Mouse (Mus musculus) intestine, embryonic 15.5 days (tissue): ENCODE measurements around the gene Cfap126. TPM values are rescaled to one million over a fixed set of nuclear protein-coding genes. Genes with fewer than 3 reads are reported as not detected.

Experiments
- ATAC-seq: fragments of 200-750 bp; cut with Nextera tagmentation; 2 replicates; pipeline ENCODE4 v1.8.0; 2017; ENCODE audit warnings: moderate TSS enrichment, moderate library complexity
- H3K27ac ChIP-seq: fragments of 300-500 bp; sonication (generic); 2 replicates; pipeline ENCODE4 v1.5.1; 2015; ENCODE audit warnings: mild to moderate bottlenecking, inconsistent platforms
- H3K27me3 ChIP-seq: fragments of 300-500 bp; sonication (generic); replicated peaks from 2 replicates; pipeline ENCODE4 v1.6.1; 2015; ENCODE audit warnings: inconsistent platforms
- H3K36me3 ChIP-seq: fragments of 300-500 bp; sonication (generic); 2 replicates; pipeline ENCODE4 v1.6.1; 2015; ENCODE audit warnings: inconsistent platforms
- H3K4me1 ChIP-seq: fragments of 300-500 bp; sonication (generic); replicated peaks from 2 replicates; pipeline ENCODE4 v1.6.1; 2015; ENCODE audit warnings: inconsistent platforms
- H3K4me2 ChIP-seq: fragments of 300-500 bp; sonication (generic); replicated peaks from 2 replicates; pipeline ENCODE4 v1.6.1; 2015; ENCODE audit warnings: mild to moderate bottlenecking, inconsistent platforms
- H3K4me3 ChIP-seq: fragments of 300-500 bp; sonication (generic); replicated peaks from 2 replicates; pipeline ENCODE4 v1.5.1; 2015; ENCODE audit warnings: inconsistent platforms
- H3K9ac ChIP-seq: fragments of 300-500 bp; sonication (generic); 2 replicates; pipeline ENCODE4 v1.6.1; 2015; ENCODE audit warnings: inconsistent platforms
- H3K9me3 ChIP-seq: fragments of 300-500 bp; sonication (generic); 2 replicates; pipeline ENCODE4 v1.6.1; 2016; ENCODE audit warnings: inconsistent platforms
- WGBS: fragments of 180-500 bp; shearing (Covaris S2); methylation state at CpG from one replicate; pipeline ENCODE4 v1.1.7; 2015; 5-methylcytosine and 5-hydroxymethylcytosine counted together
- polyA plus RNA-seq: library from polyadenylated mRNA; unstranded; fragments of >200 nt; fragmentation: Nextera tagmentation; extraction: Ambion mirVana; gene quantifications from 2 replicates; pipeline ENCODE4 v1.2.1, GENCODE M21; 2015

Cfap126 gene
- polyA plus RNA-seq, 1 experiment from 2014 or later = 1.8 TPM

DNA sequence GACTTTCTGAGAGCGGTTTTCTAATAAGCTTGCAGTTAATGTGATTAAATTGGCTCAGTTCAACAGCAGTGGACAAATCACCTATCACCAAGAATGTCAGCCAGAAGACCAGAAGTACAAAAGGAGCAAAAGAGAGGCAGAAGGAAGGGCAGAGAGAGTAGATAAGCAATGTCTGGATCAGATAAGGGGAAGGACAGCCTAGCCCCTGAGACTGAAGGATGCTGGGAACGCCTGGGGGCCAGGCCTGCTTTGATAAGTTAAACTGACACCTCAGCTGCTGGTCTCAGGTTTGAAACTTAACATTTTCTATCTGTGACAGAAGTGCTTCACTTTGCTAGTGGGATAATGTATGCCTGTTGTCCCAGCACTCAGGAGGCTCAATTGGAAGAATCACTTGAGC is 16.1 kb upstream of the Cfap126 start:
- no peak overlapping the region for H3K27ac ChIP-seq
- peaks cover 6% of the 10 kb centered on the region; the same call in 1 of the 2 replicates for H3K4me1 ChIP-seq
- H3K36me3 ChIP-seq = no peaks in the 10 kb centered on the region
- WGBS = 43% methylated on average over 2 of the region's 2 CpGs
- no peak overlapping the region for H3K9ac ChIP-seq
- H3K9me3 ChIP-seq = no peaks in the 10 kb centered on the region
- no peak overlapping the region for H3K4me2 ChIP-seq
- no peaks in the 10 kb centered on the region for H3K27me3 ChIP-seq
- no peak overlapping the region for H3K4me3 ChIP-seq
- no peak for ATAC-seq

GRCm38 (mm10) chr1:171101033-171101432 is 12.7 kb upstream of the Cfap126 start:
- no peak overlapping the region for H3K9ac ChIP-seq
- WGBS = 45% methylated on average over 2 of the region's 2 CpGs
- no peak overlapping the region for H3K4me3 ChIP-seq
- peaks cover 6% of the 10 kb centered on the region; the same call in 1 of the 2 replicates for H3K4me1 ChIP-seq
- ATAC-seq = no peak
- H3K4me2 ChIP-seq = no peak overlapping the region
- no peaks in the 10 kb centered on the region for H3K9me3 ChIP-seq
- no peak overlapping the region for H3K27ac ChIP-seq
- H3K36me3 ChIP-seq = no peaks in the 10 kb centered on the region
- H3K27me3 ChIP-seq = no peaks in the 10 kb centered on the region

DNA sequence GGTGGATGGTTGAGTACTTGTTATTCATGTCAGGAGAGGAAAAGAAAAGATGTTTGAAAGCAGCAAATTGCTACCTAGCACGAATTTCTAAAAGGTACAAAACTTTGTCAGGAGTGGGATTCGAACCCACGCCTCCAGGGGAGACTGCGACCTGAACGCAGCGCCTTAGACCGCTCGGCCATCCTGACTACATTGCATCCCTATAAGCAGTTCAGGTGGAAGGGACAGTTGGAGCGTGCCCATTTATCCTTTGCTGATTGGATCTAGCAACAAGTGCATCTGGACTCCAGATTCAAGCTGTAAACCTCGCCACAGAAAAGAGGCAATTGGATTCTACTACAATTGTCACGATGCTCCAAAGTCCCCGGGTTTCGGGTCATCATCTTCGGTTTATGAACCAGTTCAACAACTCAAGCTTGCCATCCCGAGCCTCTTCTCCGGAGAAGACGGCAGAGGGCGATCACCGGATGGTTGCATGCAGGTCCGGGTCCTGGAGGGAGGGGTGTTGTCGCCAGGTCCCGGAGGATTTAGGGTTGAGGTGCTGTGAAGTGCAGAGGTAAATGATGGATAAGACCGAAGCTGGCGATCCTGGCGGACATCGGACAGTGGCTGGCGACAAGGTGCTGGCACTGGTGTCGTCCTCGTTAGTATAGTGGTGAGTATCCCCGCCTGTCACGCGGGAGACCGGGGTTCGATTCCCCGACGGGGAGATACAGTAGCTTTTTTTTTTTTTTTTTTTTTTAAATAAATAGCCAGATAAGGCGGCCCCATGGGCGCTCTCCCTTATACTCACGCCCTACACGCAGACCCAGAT is 11.8 kb upstream of the Cfap126 start:
- peak overlapping the region; percentile 77; the same call in 1 of the 2 replicates for H3K27ac ChIP-seq
- no peaks in the 10 kb centered on the region for H3K36me3 ChIP-seq
- no peaks in the 10 kb centered on the region for H3K9me3 ChIP-seq
- under 1% methylated on average over 40 of the region's 40 CpGs for WGBS
- peak; percentile 86 for ATAC-seq
- 0 out of 2 replicates have a peak, but pooled peaks cover 2% of the 10 kb centered on the region for H3K4me1 ChIP-seq
- H3K9ac ChIP-seq = peak overlapping the region; percentile 50
- H3K4me2 ChIP-seq = peak overlapping the region; percentile 79
- H3K4me3 ChIP-seq = peak overlapping the region; percentile 68
- no peaks in the 10 kb centered on the region for H3K27me3 ChIP-seq

- Histone ChIP-seq H3K36me3 (no peaks in the 10 kb centered on the region), H3K27me3 (no peaks in the 10 kb centered on the region), H3K4me3 (peak overlapping the region; percentile 68), H3K4me1 (0 out of 2 replicates have a peak, but pooled peaks cover 2% of the 10 kb centered on the region), H3K4me2 (peak overlapping the region; percentile 79), H3K27ac (peak overlapping the region; percentile 77), H3K9me3 (no peaks in the 10 kb centered on the region), H3K9ac (peak overlapping the region; percentile 50)
- WGBS = under 1% methylated on average over 35 of the region's 35 CpGs
- peak; percentile 92 for ATAC-seq
Observed at GRCm38 (mm10) chr1:171102547-171103177, 11.1 kb upstream of the Cfap126 start.

DNA sequence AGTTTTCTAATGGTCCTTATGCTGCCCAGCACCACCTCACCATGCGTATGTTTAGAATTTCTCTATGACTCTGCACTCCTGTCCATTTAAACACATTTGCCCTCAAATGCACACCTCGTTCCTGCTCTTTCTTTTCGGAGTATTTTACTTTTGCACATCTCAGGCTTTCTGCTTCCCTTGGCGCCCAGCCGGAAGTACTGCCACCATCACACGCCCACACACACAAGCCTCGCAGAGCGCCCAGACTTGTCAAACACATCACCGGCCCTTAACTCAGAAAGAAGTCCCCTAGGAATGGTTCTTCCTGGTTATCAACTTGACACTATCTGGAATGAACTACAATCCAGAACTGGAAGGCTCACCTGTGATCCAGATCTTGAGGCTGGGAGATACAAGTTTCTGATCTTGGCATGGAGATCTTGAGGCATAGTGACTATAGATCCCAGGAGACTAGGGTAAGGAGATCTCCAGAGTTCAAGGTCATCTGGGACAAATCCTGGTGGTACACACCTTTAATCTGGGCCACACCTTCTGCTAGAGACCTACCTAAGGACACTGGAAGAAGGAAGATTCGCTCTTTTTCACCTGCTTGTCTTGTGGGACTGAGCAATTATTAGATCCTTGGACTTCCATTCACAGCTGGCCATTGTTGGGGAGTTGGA is 10.4 kb upstream of the Cfap126 start:
- 8% methylated on average over 10 of the region's 10 CpGs for WGBS
- H3K27ac ChIP-seq = peak overlapping the region; percentile 7; the same call in 1 of the 2 replicates
- peak overlapping the region; percentile 68 for H3K4me3 ChIP-seq
- no peaks in the 10 kb centered on the region for H3K9me3 ChIP-seq
- 0 out of 2 replicates have a peak, but pooled peaks cover 2% of the 10 kb centered on the region for H3K4me1 ChIP-seq
- H3K4me2 ChIP-seq = peak overlapping the region; percentile 79
- H3K9ac ChIP-seq = no peak overlapping the region
- H3K36me3 ChIP-seq = no peaks in the 10 kb centered on the region
- H3K27me3 ChIP-seq = no peaks in the 10 kb centered on the region
- ATAC-seq = peak; percentile 28

DNA sequence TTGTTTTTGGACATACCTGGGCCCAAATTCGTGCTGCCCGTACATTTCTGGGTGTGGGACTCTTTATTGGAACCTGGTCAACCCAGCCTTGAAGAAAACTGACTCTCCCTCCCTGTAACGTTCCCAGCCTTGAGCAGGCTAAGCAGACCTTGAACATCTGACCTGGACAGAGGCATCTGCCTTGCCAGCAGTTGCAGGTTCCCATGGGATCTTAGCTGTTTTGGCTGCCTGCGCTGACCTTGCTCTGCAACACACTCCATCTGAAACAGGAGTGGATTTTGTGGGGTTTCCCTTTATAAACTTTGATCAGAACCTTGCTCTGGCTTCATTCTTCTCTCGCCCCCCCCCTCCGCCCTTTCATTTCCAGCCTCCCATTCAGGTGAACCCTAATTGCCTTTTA is 8.5 kb upstream of the Cfap126 start:
- no peak overlapping the region for H3K27ac ChIP-seq
- H3K9ac ChIP-seq = no peak overlapping the region
- H3K9me3 ChIP-seq = no peaks in the 10 kb centered on the region
- no peak for ATAC-seq
- H3K36me3 ChIP-seq = no peaks in the 10 kb centered on the region
- WGBS = 75% methylated on average over 6 of the region's 6 CpGs
- no peaks in the 10 kb centered on the region for H3K27me3 ChIP-seq
- H3K4me2 ChIP-seq = no peak overlapping the region
- 0 out of 2 replicates have a peak, but pooled peaks cover 2% of the 10 kb centered on the region for H3K4me1 ChIP-seq
- H3K4me3 ChIP-seq = no peak overlapping the region

DNA sequence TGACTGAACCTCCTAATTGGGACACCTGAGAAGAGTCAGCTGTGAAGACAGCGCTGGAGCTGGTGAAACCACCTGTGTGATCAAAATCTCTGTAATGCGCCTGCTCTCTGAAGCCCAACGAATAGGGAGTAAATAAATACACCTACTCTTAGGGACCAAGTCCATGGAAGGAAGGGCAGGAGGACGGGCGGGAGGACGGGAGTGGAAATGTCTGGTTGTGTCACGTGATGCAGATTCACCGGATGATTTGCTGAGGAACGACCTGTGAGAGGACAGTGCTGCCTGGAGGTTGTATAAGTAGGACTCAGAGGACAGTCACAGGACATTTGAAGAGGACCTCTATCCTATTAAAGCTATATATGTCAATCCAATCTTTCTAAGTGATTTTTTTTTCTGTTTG is 4.1 kb upstream of the Cfap126 start:
- Histone ChIP-seq H3K36me3 (no peaks in the 10 kb centered on the region), H3K9ac (no peak overlapping the region), H3K4me3 (no peak overlapping the region), H3K4me2 (no peak overlapping the region), H3K9me3 (no peaks in the 10 kb centered on the region), H3K4me1 (peaks cover 6% of the 10 kb centered on the region), H3K27ac (no peak overlapping the region), H3K27me3 (no peaks in the 10 kb centered on the region)
- ATAC-seq = no peak
- 41% methylated on average over 9 of the region's 9 CpGs for WGBS

DNA sequence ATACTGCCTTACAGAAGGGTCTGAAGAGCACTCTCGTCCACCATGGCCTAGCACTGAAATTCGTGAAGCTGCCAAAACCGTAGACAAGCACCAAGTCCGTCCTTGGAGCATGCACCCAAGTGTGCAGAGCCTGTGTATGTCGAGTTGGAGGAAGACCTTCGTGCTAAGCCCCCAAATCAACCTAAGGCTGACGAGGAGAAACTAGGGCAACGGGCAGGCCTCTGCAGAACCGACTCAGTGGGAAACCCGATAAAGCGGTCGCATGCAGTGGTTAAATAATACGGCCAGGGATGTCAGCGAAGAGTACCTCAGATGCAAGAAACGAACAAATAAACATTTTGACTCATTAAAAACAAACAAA is 3.1 kb upstream of the Cfap126 start:
- H3K36me3 ChIP-seq = no peaks in the 10 kb centered on the region
- peaks cover 6% of the 10 kb centered on the region for H3K4me1 ChIP-seq
- peak overlapping the region; percentile 62 for H3K4me2 ChIP-seq
- 0 out of 2 replicates have a peak overlapping the region, but pooled peaks have one; percentile 30 for H3K27ac ChIP-seq
- 18% methylated on average over 15 of the region's 15 CpGs for WGBS
- H3K9ac ChIP-seq = peak overlapping the region; percentile 42
- peak overlapping the region; percentile 48 for H3K4me3 ChIP-seq
- peak; percentile 28; the same call in 1 of the 2 replicates for ATAC-seq
- no peaks in the 10 kb centered on the region for H3K9me3 ChIP-seq
- no peaks in the 10 kb centered on the region for H3K27me3 ChIP-seq

DNA sequence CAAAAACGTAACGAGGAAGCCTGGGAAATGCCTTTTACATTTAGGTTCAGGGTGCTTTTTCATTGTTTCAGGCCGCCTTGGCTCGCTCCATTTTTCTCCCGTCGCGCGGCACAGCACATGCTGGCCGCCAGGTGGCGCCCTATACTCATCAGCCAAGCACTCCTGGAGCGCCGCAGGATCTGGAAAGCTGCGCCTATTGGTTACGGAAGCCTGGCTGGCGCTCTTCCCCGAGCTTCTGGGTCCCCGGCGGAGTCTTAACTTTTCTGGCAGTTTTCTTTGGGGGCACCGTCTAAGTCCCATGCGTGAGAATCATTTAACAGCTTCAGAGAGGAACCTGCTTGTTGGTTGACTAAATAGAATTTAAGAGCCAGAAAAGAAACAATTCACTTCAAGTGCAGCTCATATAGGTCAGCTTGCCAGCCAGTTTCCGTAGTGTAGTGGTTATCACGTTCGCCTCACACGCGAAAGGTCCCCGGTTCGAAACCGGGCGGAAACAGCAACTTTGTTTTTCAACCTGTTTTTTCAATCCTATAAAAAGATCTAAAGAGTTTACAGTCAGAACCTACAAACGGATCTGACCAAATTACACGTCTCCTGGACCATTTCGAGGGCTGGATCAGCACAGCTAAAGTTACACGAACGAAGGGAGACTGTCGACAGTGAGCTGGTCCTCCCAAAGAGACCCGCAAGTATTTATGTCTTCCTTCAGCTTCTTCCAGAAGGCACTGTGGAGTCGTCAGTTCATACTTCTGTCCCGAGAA is 2.5 kb upstream of the Cfap126 start:
- Histone ChIP-seq H3K4me3 (peak overlapping the region; percentile 48), H3K36me3 (no peaks in the 10 kb centered on the region), H3K4me1 (peaks cover 6% of the 10 kb centered on the region), H3K9me3 (no peaks in the 10 kb centered on the region), H3K27ac (peak overlapping the region; percentile 82), H3K9ac (peak overlapping the region; percentile 42), H3K4me2 (peak overlapping the region; percentile 64), H3K27me3 (no peaks in the 10 kb centered on the region)
- under 1% methylated on average over 38 of the region's 38 CpGs for WGBS
- ATAC-seq = peak; percentile 91

- H3K4me3 ChIP-seq = peak overlapping the region; percentile 48
- H3K27me3 ChIP-seq = no peaks in the 10 kb centered on the region
- peak overlapping the region; percentile 82 for H3K27ac ChIP-seq
- peaks cover 6% of the 10 kb centered on the region for H3K4me1 ChIP-seq
- no peaks in the 10 kb centered on the region for H3K9me3 ChIP-seq
- peak; percentile 18 for ATAC-seq
- H3K36me3 ChIP-seq = no peaks in the 10 kb centered on the region
- 2% methylated on average over 15 of the region's 15 CpGs for whole genome bisulfite sequencing
- H3K9ac ChIP-seq = peak overlapping the region; percentile 42
- H3K4me2 ChIP-seq = peak overlapping the region; percentile 64
Observed at GRCm38 (mm10) chr1:171111781-171112575, 1.7 kb upstream of the Cfap126 start.

GRCm38 (mm10) chr1:171112986-171113385 is 732 bp upstream of the Cfap126 start:
- no peak overlapping the region for H3K9ac ChIP-seq
- H3K27ac ChIP-seq = no peak overlapping the region
- H3K4me1 ChIP-seq = peaks cover 6% of the 10 kb centered on the region
- H3K27me3 ChIP-seq = no peaks in the 10 kb centered on the region
- no peak for ATAC-seq
- 0 out of 2 replicates have a peak overlapping the region, but pooled peaks have one; percentile 44 for H3K4me3 ChIP-seq
- H3K4me2 ChIP-seq = no peak overlapping the region
- 62% methylated on average over 4 of the region's 4 CpGs for WGBS
- no peaks in the 10 kb centered on the region for H3K9me3 ChIP-seq
- H3K36me3 ChIP-seq = no peaks in the 10 kb centered on the region
